Mouse (Mus musculus): ENCODE data around the gene B3gnt6. TPM values are rescaled to one million over a fixed set of nuclear protein-coding genes. Genes with fewer than 3 reads are reported as not detected.

The B3gnt6 gene
- total and polyA plus RNA-seq, 2 experiments from 2014 or later = not detected

GRCm38 (mm10) chr7:98153892-98154291, 45.4 kb downstream of the B3gnt6 start:
- no peak for ATAC-seq (ENCODE audit: insufficient read depth, low read depth)
- TF ChIP-seq EP300 (IDR thresholded peaks at IDR 0.05; ENCODE audit: low read depth) = no peak
- TF ChIP-seq CTCF (IDR thresholded peaks at IDR 0.05; ENCODE audit: low read depth) = no peak
- Histone ChIP-seq H3K4me2 (ENCODE audit: low read depth, low read length) (no peak overlapping the region), H3K4me3 (ENCODE audit: low read depth, low read length) (no peak overlapping the region), H3K9ac (replicated peaks; ENCODE audit: low read depth, low read length) (no peak overlapping the region), H3K9me3 (replicated peaks; ENCODE audit: control insufficient read depth, low read length) (no peaks in the 10 kb centered on the region), H3K4me1 (ENCODE audit: control insufficient read depth, insufficient read depth) (no peaks in the 10 kb centered on the region), H3K27ac (ENCODE audit: low read depth) (no peak overlapping the region), H3K36me3 (replicated peaks; ENCODE audit: control insufficient read depth, insufficient read depth, low read length) (no peaks in the 10 kb centered on the region), H3K27me3 (ENCODE audit: control insufficient read depth, insufficient read depth, low read length) (no peaks in the 10 kb centered on the region)
- no peak for DNase-seq (ENCODE audit: low spot score)
- 66% methylated on average over 5 of the region's 5 CpGs for WGBS

GRCm38 (mm10) chr7:98153345-98153744, 45.9 kb downstream of the B3gnt6 start:
- WGBS = 48% methylated on average over 3 of the region's 3 CpGs
- Histone ChIP-seq H3K9me3 (replicated peaks; ENCODE audit: control insufficient read depth, low read length) (no peaks in the 10 kb centered on the region), H3K36me3 (replicated peaks; ENCODE audit: control insufficient read depth, insufficient read depth, low read length) (no peaks in the 10 kb centered on the region), H3K27ac (ENCODE audit: low read depth) (no peak overlapping the region), H3K4me2 (ENCODE audit: low read depth, low read length) (no peak overlapping the region), H3K4me3 (ENCODE audit: low read depth, low read length) (no peak overlapping the region), H3K27me3 (ENCODE audit: control insufficient read depth, insufficient read depth, low read length) (no peaks in the 10 kb centered on the region), H3K9ac (replicated peaks; ENCODE audit: low read depth, low read length) (no peak overlapping the region), H3K4me1 (ENCODE audit: control insufficient read depth, insufficient read depth) (no peaks in the 10 kb centered on the region)
- no peak for ATAC-seq (ENCODE audit: insufficient read depth, low read depth)
- no peak for DNase-seq (ENCODE audit: low spot score)
- no peak for TF ChIP-seq EP300 (IDR thresholded peaks at IDR 0.05; ENCODE audit: low read depth)
- TF ChIP-seq CTCF (IDR thresholded peaks at IDR 0.05; ENCODE audit: low read depth) = peak; percentile 18; the same call in 1 of the 2 replicates

- TF ChIP-seq EP300 (IDR thresholded peaks at IDR 0.05; ENCODE audit: low read depth) = no peak
- TF ChIP-seq CTCF (IDR thresholded peaks at IDR 0.05; ENCODE audit: low read depth) = no peak
- no peak overlapping the region for H3K9ac ChIP-seq (replicated peaks; ENCODE audit: low read depth, low read length)
- WGBS = 48% methylated on average over 8 of the region's 8 CpGs
- DNase-seq (ENCODE audit: low spot score) (no peak), ATAC-seq (ENCODE audit: insufficient read depth, low read depth) (no peak)
- no peaks in the 10 kb centered on the region for H3K9me3 ChIP-seq (replicated peaks; ENCODE audit: control insufficient read depth, low read length)
- H3K36me3 ChIP-seq (replicated peaks; ENCODE audit: control insufficient read depth, insufficient read depth, low read length) = no peaks in the 10 kb centered on the region
- H3K27me3 ChIP-seq (ENCODE audit: control insufficient read depth, insufficient read depth, low read length) = no peaks in the 10 kb centered on the region
- H3K27ac ChIP-seq (ENCODE audit: low read depth) = no peak overlapping the region
- no peak overlapping the region for H3K4me3 ChIP-seq (ENCODE audit: low read depth, low read length)
- H3K4me2 ChIP-seq (ENCODE audit: low read depth, low read length) = 0 out of 2 replicates have a peak overlapping the region, but pooled peaks have one; percentile 8
- H3K4me1 ChIP-seq (ENCODE audit: control insufficient read depth, insufficient read depth) = no peaks in the 10 kb centered on the region
Observed at GRCm38 (mm10) chr7:98152400-98152799, 46.9 kb downstream of the B3gnt6 start.

GRCm38 (mm10) chr7:98150525-98150924, 48.8 kb downstream of the B3gnt6 start:
- DNase-seq (ENCODE audit: low spot score) = no peak
- no peaks in the 10 kb centered on the region for H3K27me3 ChIP-seq (ENCODE audit: control insufficient read depth, insufficient read depth, low read length)
- no peak overlapping the region for H3K4me3 ChIP-seq (ENCODE audit: low read depth, low read length)
- H3K4me1 ChIP-seq (ENCODE audit: control insufficient read depth, insufficient read depth) = no peaks in the 10 kb centered on the region
- H3K9ac ChIP-seq (replicated peaks; ENCODE audit: low read depth, low read length) = no peak overlapping the region
- no peak for ATAC-seq (ENCODE audit: insufficient read depth, low read depth)
- no peaks in the 10 kb centered on the region for H3K9me3 ChIP-seq (replicated peaks; ENCODE audit: control insufficient read depth, low read length)
- no peak overlapping the region for H3K27ac ChIP-seq (ENCODE audit: low read depth)
- H3K36me3 ChIP-seq (replicated peaks; ENCODE audit: control insufficient read depth, insufficient read depth, low read length) = no peaks in the 10 kb centered on the region
- WGBS = 38% methylated on average over 5 of the region's 5 CpGs
- TF ChIP-seq EP300 (IDR thresholded peaks at IDR 0.05; ENCODE audit: low read depth) (no peak), CTCF (IDR thresholded peaks at IDR 0.05; ENCODE audit: low read depth) (peak; percentile 51)
- H3K4me2 ChIP-seq (ENCODE audit: low read depth, low read length) = no peak overlapping the region

DNA sequence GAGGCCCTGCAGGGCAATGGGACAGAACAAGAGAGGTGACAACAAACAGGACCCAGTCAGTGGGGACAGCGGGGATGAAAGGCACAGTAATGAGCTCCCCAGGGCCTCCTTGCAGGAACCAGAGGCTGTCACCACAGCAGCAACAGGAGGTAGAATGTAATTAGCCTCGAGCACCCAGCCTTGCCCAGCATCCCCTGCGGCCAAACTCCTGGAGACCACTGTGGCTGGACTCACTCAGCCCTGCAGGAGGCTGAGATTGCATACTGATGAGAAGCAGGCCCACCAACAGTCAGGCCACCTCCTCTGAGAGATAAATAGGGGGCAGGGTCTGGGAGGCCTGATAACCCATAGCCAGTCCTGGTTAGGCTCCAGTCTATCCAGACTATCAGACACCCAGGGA, 49.5 kb downstream of the B3gnt6 start:
- no peaks in the 10 kb centered on the region for H3K9me3 ChIP-seq (replicated peaks; ENCODE audit: control insufficient read depth, low read length)
- no peak overlapping the region for H3K27ac ChIP-seq (ENCODE audit: low read depth)
- no peak overlapping the region for H3K9ac ChIP-seq (replicated peaks; ENCODE audit: low read depth, low read length)
- H3K4me1 ChIP-seq (ENCODE audit: control insufficient read depth, insufficient read depth) = no peaks in the 10 kb centered on the region
- ATAC-seq (ENCODE audit: insufficient read depth, low read depth) (no peak), DNase-seq (ENCODE audit: low spot score) (no peak)
- 36% methylated on average over 3 of the region's 3 CpGs for WGBS
- no peak overlapping the region for H3K4me3 ChIP-seq (ENCODE audit: low read depth, low read length)
- H3K27me3 ChIP-seq (ENCODE audit: control insufficient read depth, insufficient read depth, low read length) = no peaks in the 10 kb centered on the region
- no peaks in the 10 kb centered on the region for H3K36me3 ChIP-seq (replicated peaks; ENCODE audit: control insufficient read depth, insufficient read depth, low read length)
- no peak overlapping the region for H3K4me2 ChIP-seq (ENCODE audit: low read depth, low read length)
- TF ChIP-seq CTCF (IDR thresholded peaks at IDR 0.05; ENCODE audit: low read depth) (no peak), EP300 (IDR thresholded peaks at IDR 0.05; ENCODE audit: low read depth) (no peak)

- H3K9ac ChIP-seq (replicated peaks; ENCODE audit: low read depth, low read length) = no peak overlapping the region
- H3K4me3 ChIP-seq (ENCODE audit: low read depth, low read length) = no peak overlapping the region
- DNase-seq (ENCODE audit: low spot score) (no peak), ATAC-seq (ENCODE audit: insufficient read depth, low read depth) (no peak)
- no peaks in the 10 kb centered on the region for H3K36me3 ChIP-seq (replicated peaks; ENCODE audit: control insufficient read depth, insufficient read depth, low read length)
- 65% methylated on average over 9 of the region's 10 CpGs for WGBS
- TF ChIP-seq CTCF (IDR thresholded peaks at IDR 0.05; ENCODE audit: low read depth) (no peak), EP300 (IDR thresholded peaks at IDR 0.05; ENCODE audit: low read depth) (no peak)
- H3K9me3 ChIP-seq (replicated peaks; ENCODE audit: control insufficient read depth, low read length) = no peaks in the 10 kb centered on the region
- no peak overlapping the region for H3K4me2 ChIP-seq (ENCODE audit: low read depth, low read length)
- no peaks in the 10 kb centered on the region for H3K4me1 ChIP-seq (ENCODE audit: control insufficient read depth, insufficient read depth)
- H3K27me3 ChIP-seq (ENCODE audit: control insufficient read depth, insufficient read depth, low read length) = no peaks in the 10 kb centered on the region
- no peak overlapping the region for H3K27ac ChIP-seq (ENCODE audit: low read depth)
Observed at GRCm38 (mm10) chr7:98148721-98149407, 50.4 kb downstream of the B3gnt6 start.
